Mouse (Mus musculus) brain, embryonic 14.5 days (tissue): ENCODE data around the gene Tcf21.

ENCODE experiments used
- CTCF ChIP-seq: fragments of 200-500 bp; IDR thresholded peaks from 2 replicates; pipeline ENCODE4 v1.5.1; 2012; ENCODE audit warnings: inconsistent platforms, mild to moderate bottlenecking, moderate library complexity, borderline replicate concordance; ENCODE audit not compliant: insufficient read depth, insufficient read length; ENCODE audit errors: extremely low read depth
- POLR2A ChIP-seq: fragments of 200-500 bp; IDR thresholded peaks from 2 replicates; pipeline ENCODE4 v1.6.1; 2012; ENCODE audit warnings: mild to moderate bottlenecking, inconsistent platforms, borderline replicate concordance; ENCODE audit not compliant: poor library complexity, insufficient read depth, insufficient read length, severe bottlenecking; ENCODE audit errors: extremely low read depth

DNA sequence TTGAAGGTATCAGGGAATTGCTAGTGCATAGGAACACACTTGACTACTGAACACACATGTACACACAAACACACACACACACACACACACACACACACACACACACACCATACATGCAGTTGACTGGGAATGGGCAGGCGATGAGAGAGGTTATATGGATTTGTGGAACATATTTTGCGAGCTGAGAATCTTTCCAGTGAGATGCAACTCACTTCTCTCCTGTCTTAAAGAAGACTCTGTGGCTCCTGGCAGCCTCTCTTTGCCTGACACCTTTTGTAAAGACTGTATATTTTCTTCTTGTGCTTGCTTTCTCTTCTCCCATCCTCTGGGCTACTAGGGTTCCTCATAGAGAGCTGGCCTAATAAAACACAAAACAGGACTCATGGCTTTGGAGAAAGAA lies 867 bp upstream of the Tcf21 start:
- TF ChIP-seq CTCF (no peak), POLR2A (no peak)
